Mouse (Mus musculus) intestine, postnatal 0 days (tissue): ENCODE data around the gene Gm4792. TPM values are rescaled to one million over a fixed set of nuclear protein-coding genes. Genes with fewer than 3 reads are reported as not detected.

Experiments
- ATAC-seq: fragments of 200-750 bp; cut with Nextera tagmentation; 2 replicates; pipeline ENCODE4 v1.8.0; 2017; ENCODE audit warnings: mild to moderate bottlenecking, moderate TSS enrichment, moderate library complexity
- H3K27ac ChIP-seq: fragments of 300-500 bp; sonication (generic); 2 replicates; pipeline ENCODE4 v1.5.1; 2014; ENCODE audit warnings: mild to moderate bottlenecking, low read depth, low read length, moderate library complexity
- H3K27me3 ChIP-seq: fragments of 300-500 bp; sonication (generic); replicated peaks from 2 replicates; pipeline ENCODE4 v1.6.1; 2014; ENCODE audit warnings: low read length, mixed read lengths; ENCODE audit not compliant: control insufficient read depth, insufficient read depth
- H3K36me3 ChIP-seq: fragments of 300-500 bp; sonication (generic); 2 replicates; pipeline ENCODE4 v1.6.1; 2014; ENCODE audit warnings: mild to moderate bottlenecking, moderate library complexity; ENCODE audit not compliant: control insufficient read depth, insufficient read depth
- H3K4me1 ChIP-seq: fragments of 300-500 bp; sonication (generic); replicated peaks from 2 replicates; pipeline ENCODE4 v1.6.1; 2014; ENCODE audit warnings: antibody characterized with exemption, low read length, mixed read lengths; ENCODE audit not compliant: control insufficient read depth, insufficient read depth
- H3K4me2 ChIP-seq: fragments of 300-500 bp; sonication (generic); replicated peaks from 2 replicates; pipeline ENCODE4 v1.6.1; 2014; ENCODE audit warnings: low read depth, mild to moderate bottlenecking, moderate library complexity
- H3K4me3 ChIP-seq: fragments of 300-500 bp; sonication (generic); 2 replicates; pipeline ENCODE4 v1.5.1; 2014; ENCODE audit warnings: low read depth, low read length
- H3K9ac ChIP-seq: fragments of 300-500 bp; sonication (generic); 2 replicates; pipeline ENCODE4 v1.6.1; 2014; ENCODE audit warnings: mild to moderate bottlenecking, low read depth, low read length
- H3K9me3 ChIP-seq: fragments of 300-500 bp; sonication (generic); 2 replicates; pipeline ENCODE4 v1.6.1; 2016; ENCODE audit warnings: mixed run types; ENCODE audit not compliant: control insufficient read depth
- CTCF ChIP-seq: sonication (generic); IDR thresholded peaks from 2 replicates; pipeline ENCODE4 v1.5.1; 2016; ENCODE audit warnings: low read depth, mild to moderate bottlenecking, control low read depth, antibody characterized with exemption, moderate library complexity
- WGBS: fragments of 180-500 bp; shearing (Covaris S2); extraction: QIAGEN DNeasy Blood & Tissue Kit; methylation state at CpG from one replicate; pipeline ENCODE4 v1.1.7; 2014; 5-methylcytosine and 5-hydroxymethylcytosine counted together
- polyA plus RNA-seq: library from polyadenylated mRNA; unstranded; fragments of >200 nt; fragmentation: Nextera tagmentation; extraction: Ambion mirVana; gene quantifications from 2 replicates; pipeline ENCODE4 v1.2.1, GENCODE M21; 2015

The Gm4792 gene
- polyA plus RNA-seq, 1 experiment from 2014 or later = not detected

DNA sequence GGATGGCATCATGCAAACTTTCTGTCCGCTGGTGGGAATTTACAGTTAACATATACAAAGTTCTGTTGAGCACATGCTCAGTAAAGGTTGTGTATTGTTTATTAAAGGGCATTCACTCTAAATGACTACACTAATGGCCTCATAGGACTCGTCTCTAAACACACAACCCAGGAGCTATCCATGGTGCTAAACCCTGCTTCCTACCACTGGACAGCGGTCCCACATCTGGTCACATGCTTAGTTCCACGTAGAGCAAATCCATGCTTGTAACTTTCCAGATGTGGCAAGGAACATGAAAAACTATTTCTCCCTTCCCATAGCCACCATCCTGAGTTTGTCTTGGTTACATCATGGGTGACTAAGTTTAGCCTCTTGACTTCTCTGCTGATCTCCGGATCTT is 7.0 kb upstream of the Gm4792 start:
- Histone ChIP-seq H3K36me3 (no peaks in the 10 kb centered on the region), H3K9ac (no peak overlapping the region), H3K4me2 (no peak overlapping the region), H3K9me3 (no peaks in the 10 kb centered on the region), H3K27me3 (peaks cover 19% of the 10 kb centered on the region), H3K27ac (no peak overlapping the region), H3K4me1 (no peaks in the 10 kb centered on the region; the same call in 1 of the 2 replicates), H3K4me3 (no peak overlapping the region)
- WGBS = 50% methylated on average over 5 of the region's 5 CpGs
- ATAC-seq = no peak
- TF ChIP-seq CTCF = no peak

DNA sequence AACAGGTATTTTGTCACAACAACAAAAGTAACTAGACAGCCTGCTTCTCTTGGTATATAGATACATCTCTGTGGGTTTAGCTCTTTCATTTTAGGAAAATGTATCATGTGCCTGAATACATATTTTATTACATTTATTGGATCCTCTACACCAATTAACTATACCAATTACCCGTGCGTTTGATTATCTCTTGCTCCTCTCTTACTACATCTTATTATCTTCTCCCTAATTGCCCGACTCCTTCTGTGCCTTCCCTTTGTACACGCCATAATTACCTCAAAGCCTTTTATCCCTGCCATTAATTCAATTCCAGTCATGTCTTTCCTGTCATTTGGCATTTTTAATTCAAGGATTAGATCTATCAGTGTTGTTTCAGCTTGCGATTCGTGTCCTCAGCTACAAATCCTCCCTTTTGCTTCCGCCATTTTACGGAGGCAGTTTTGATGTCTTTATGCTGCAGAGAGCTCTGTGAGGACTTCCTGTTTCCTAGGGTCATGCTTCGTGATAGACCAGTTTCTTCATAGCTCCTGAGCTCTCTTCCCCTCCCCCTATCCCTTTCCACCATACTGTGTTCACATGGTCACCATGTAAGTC is 5.7 kb upstream of the Gm4792 start:
- Histone ChIP-seq H3K9ac (no peak overlapping the region), H3K4me1 (no peaks in the 10 kb centered on the region), H3K36me3 (no peaks in the 10 kb centered on the region), H3K27me3 (peaks cover 14% of the 10 kb centered on the region), H3K4me3 (no peak overlapping the region), H3K9me3 (no peaks in the 10 kb centered on the region), H3K27ac (no peak overlapping the region), H3K4me2 (no peak overlapping the region)
- TF ChIP-seq CTCF = no peak
- ATAC-seq = no peak
- 82% methylated on average over 9 of the region's 9 CpGs for WGBS

DNA sequence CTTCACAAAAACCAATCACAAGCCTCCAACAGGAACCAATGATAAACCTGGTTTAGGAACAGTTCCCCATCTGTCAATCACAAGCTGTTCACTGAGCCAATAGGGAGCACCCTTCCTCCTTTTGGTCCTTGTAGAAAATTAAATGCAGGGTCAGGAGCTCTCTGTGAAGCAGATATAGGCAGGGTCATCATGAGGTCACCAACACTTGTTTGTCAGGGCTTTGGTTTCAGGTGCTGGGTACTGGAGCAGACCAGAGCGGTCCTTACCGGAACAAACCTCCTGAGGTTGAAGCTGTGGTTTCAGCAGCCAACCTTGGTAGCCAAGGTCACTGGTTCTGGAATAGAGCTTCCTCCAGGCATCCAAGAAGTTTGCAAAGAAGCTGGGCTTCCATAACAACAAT is 798 bp upstream of the Gm4792 start:
- ATAC-seq = no peak

DNA sequence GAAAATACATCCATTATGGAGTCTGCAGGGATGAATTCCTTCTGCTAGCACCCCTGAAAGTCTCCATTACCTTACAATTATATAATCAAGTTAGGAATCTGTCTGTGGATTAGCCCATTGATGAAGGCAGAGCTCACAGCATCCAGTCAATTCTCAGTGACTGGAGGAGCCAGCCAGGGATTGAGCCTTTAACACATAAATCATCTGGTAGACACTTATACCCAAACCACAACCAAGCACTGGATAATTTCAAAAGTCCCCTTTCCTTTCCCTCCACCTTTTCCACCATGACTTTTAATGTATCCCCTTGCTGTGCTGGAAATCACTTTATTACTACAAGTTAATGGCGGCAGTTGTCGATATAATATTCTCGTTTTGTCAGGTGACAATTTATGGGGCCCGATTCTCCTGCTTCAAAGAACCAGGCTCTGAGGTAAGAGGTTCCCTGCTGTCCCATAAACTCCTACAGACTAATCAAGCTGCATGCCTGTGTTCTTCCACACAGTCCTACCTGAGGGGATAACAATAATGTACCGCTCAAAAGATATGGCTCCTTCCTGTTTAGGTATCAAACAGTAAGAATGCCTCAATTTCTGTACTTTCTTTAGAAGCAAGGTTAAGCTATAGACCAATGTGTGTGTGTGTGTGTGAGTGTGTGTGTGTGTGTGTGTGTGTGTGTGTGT is 2.4 kb downstream of the Gm4792 start:
- 80% methylated on average over 5 of the region's 5 CpGs for WGBS
- Histone ChIP-seq H3K4me3 (no peak overlapping the region), H3K4me2 (no peak overlapping the region), H3K9me3 (no peaks in the 10 kb centered on the region), H3K27ac (no peak overlapping the region), H3K9ac (no peak overlapping the region), H3K36me3 (no peaks in the 10 kb centered on the region), H3K27me3 (no peaks in the 10 kb centered on the region), H3K4me1 (no peaks in the 10 kb centered on the region)
- TF ChIP-seq CTCF = no peak
- no peak for ATAC-seq

More for the DNA sequence above, 798 bp upstream of the Gm4792 start:
- Histone ChIP-seq H3K9me3 (no peaks in the 10 kb centered on the region), H3K27me3 (no peaks in the 10 kb centered on the region), H3K4me1 (no peaks in the 10 kb centered on the region), H3K9ac (no peak overlapping the region), H3K36me3 (no peaks in the 10 kb centered on the region), H3K4me2 (no peak overlapping the region), H3K4me3 (no peak overlapping the region), H3K27ac (no peak overlapping the region)
- WGBS = 90% methylated on average over 2 of the region's 2 CpGs
- no peak for TF ChIP-seq CTCF

DNA sequence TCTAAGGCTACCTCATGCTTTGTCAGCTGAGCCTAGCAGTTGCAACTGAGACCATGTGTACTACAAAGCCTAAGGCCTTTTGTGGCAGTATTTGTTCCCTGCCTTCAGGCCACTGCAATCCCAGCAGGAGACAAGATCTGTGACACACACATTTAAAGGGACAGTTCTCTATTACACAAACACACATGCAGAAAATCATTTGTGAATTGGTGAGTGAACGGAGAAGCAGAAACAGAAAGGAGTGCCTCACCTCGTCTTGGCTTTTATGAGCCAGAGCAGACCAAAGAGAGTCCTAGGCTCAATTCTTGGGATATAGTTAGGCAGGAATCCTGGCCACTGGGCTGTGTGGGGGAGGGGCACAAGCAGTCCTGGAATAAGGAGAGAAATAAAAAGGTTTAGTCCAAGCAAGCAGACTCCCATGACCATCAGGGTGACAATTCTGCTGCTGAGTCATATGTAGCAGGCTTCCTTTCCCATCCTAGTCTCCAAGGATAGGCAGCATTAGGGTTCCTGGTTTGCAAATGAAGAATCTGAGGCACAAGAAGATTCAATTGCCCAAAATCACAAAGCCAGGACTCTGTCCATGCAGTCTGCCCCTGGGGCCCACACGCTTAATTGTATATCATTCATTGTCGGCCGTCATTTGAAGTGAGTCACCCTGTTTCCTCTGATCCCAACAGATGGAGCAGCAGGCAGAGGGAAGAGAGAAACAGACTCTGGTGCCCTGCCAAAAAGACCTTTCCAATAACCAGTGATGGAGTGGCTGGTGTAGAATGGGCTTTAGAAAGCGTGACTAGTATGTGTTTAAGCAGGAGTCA is 3.4 kb downstream of the Gm4792 start:
- no peaks in the 10 kb centered on the region for H3K4me1 ChIP-seq
- H3K4me2 ChIP-seq = no peak overlapping the region
- 53% methylated on average over 6 of the region's 6 CpGs for WGBS
- H3K9ac ChIP-seq = no peak overlapping the region
- no peaks in the 10 kb centered on the region for H3K36me3 ChIP-seq
- TF ChIP-seq CTCF = no peak
- H3K27me3 ChIP-seq = no peaks in the 10 kb centered on the region
- no peaks in the 10 kb centered on the region for H3K9me3 ChIP-seq
- ATAC-seq = no peak
- H3K4me3 ChIP-seq = no peak overlapping the region
- no peak overlapping the region for H3K27ac ChIP-seq

DNA sequence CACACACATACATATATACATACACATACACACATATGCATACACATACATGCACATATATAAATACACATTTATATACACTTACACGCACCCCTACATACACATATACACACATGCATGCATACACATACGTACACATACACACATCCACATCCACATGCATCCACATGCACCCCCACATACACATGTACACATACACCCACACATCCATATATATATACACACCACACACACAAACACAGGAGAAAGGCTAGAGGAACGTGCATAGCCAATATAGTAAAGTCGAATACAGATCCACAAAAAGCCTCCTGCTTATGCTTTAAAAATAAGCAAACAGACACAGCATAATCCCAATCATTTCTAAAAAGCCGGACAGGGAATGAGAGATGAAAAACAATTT is 4.1 kb downstream of the Gm4792 start:
- no peak overlapping the region for H3K9ac ChIP-seq
- H3K4me1 ChIP-seq = no peaks in the 10 kb centered on the region
- no peaks in the 10 kb centered on the region for H3K27me3 ChIP-seq
- no peak for ATAC-seq
- no peaks in the 10 kb centered on the region for H3K36me3 ChIP-seq
- H3K9me3 ChIP-seq = no peaks in the 10 kb centered on the region
- H3K4me2 ChIP-seq = no peak overlapping the region
- no peak for TF ChIP-seq CTCF
- WGBS = 84% methylated on average over 5 of the region's 5 CpGs
- no peak overlapping the region for H3K27ac ChIP-seq
- H3K4me3 ChIP-seq = no peak overlapping the region
